Mouse (Mus musculus): ENCODE results near the gene Lrp2. TPM values are rescaled to one million over a fixed set of nuclear protein-coding genes. Genes with fewer than 3 reads are reported as not detected.

The Lrp2 gene
- total and polyA plus RNA-seq, 2 experiments = 0.04 to 0.09 TPM

DNA sequence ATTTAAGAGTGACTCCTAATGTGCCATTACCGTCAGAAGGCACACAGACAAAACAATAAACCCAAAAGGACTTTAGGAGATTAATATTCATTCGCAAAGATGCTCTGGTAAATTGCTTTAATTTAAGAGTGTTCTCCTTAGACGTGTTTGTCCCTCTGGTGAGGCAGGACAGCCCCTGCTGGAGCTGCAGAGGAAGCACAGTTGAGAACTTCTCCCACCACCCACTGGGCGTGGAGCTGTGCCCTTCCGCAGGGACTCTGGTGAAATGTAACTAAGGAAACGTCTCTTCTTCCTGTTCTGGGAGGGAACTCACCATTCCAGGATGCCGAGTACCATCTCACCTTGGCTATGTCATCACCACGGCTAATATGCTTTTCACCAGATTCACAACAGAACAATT is 204.1 kb downstream of the Lrp2 start:
- Histone ChIP-seq H3K36me3 (ENCODE audit: control insufficient read depth, insufficient read depth, low read length) (no peaks in the 10 kb centered on the region), H3K79me2 (ENCODE audit: control insufficient read depth, insufficient read depth, low read length) (no peaks in the 10 kb centered on the region), H3K4me3 (ENCODE audit: insufficient read depth, low read depth, low read length) (no peak overlapping the region), H3K27ac (replicated peaks; ENCODE audit: insufficient read depth, low read depth, low read length) (no peak overlapping the region), H3K27me3 (ENCODE audit: control insufficient read depth, insufficient read depth, low read length) (no peaks in the 10 kb centered on the region), H3K4me1 (ENCODE audit: control insufficient read depth, insufficient read depth, low read length) (peaks cover 9% of the 10 kb centered on the region; the same call in 1 of the 2 replicates), H3K9ac (ENCODE audit: low read depth, low read length) (no peak overlapping the region)
- 57% methylated on average over 8 of the region's 8 CpGs for WGBS
- DNase-seq (ENCODE audit: extremely low read depth, low read depth, low spot score) = no peak
- TF ChIP-seq POLR2A (IDR thresholded peaks at IDR 0.05; ENCODE audit: extremely low read depth, insufficient read depth, low read length) = no peak
- peak; percentile 64 for TF ChIP-seq CTCF (IDR thresholded peaks at IDR 0.05; ENCODE audit: low read depth, low read length)

DNA sequence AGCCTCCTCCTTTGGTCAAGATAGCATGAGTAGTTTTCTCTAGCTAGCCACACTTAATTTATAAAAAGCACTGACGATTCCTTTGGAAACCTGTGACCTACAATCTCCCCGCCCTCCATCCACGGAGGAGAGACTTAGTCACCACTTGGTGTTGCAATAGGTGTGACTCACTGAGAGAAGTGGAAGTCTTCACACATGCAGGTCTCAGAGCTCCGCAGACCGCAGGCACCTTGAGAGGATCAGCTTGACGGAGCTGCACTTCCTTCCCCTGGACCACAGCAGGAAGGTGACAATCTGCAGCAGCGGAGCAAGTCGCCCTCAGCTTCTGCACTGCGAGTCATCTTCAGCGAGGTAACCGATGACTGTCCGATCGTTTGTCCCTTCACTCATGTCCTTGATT is 205.6 kb downstream of the Lrp2 start, which contains the start of gene Dhrs9:
Dhrs9 (plus strand) TSS at position 165 of the 400 bp plus-strand sequence.
- TF ChIP-seq CTCF (IDR thresholded peaks at IDR 0.05; ENCODE audit: low read depth, low read length) (no peak), POLR2A (IDR thresholded peaks at IDR 0.05; ENCODE audit: extremely low read depth, insufficient read depth, low read length) (no peak)
- Histone ChIP-seq H3K27ac (replicated peaks; ENCODE audit: insufficient read depth, low read depth, low read length) (no peak within 1 kb of the TSS), H3K9ac (ENCODE audit: low read depth, low read length) (peak within 1 kb of the TSS; percentile 16), H3K27me3 (ENCODE audit: control insufficient read depth, insufficient read depth, low read length) (no peaks in the 10 kb centered on the region), H3K4me3 (ENCODE audit: insufficient read depth, low read depth, low read length) (peak within 1 kb of the TSS; percentile 49), H3K79me2 (ENCODE audit: control insufficient read depth, insufficient read depth, low read length) (no peaks in the 10 kb centered on the region), H3K36me3 (ENCODE audit: control insufficient read depth, insufficient read depth, low read length) (no peaks in the 10 kb centered on the region), H3K4me1 (ENCODE audit: control insufficient read depth, insufficient read depth, low read length) (0 out of 2 replicates have a peak, but pooled peaks cover 4% of the 10 kb centered on the region)
- DNase-seq (ENCODE audit: extremely low read depth, low read depth, low spot score) = peak; percentile 60
- 33% methylated on average over 13 of the region's 13 CpGs for WGBS

DNA sequence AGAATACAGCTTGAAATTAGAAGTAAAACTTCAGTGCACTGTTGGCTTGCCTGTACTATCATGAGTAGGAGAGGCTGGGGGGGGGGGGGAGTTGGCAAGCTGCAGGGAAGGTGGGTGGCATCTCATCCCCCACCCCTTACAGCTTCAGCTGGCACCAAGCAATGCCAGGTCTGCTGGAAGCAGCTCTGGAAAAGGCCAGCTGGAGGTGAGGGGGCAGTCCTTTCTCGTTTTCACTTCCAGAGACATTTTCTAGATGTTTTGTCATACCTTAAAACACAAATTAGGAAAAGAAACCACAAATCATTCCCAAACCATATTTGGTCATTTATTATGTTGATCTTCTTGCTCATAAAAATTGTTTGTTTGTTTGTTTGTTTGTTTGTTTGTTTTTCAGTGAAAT is 206.1 kb downstream of the Lrp2 start:
- Histone ChIP-seq H3K4me1 (ENCODE audit: control insufficient read depth, insufficient read depth, low read length) (0 out of 2 replicates have a peak, but pooled peaks cover 4% of the 10 kb centered on the region), H3K27ac (replicated peaks; ENCODE audit: insufficient read depth, low read depth, low read length) (no peak overlapping the region), H3K79me2 (ENCODE audit: control insufficient read depth, insufficient read depth, low read length) (no peaks in the 10 kb centered on the region), H3K27me3 (ENCODE audit: control insufficient read depth, insufficient read depth, low read length) (no peaks in the 10 kb centered on the region), H3K36me3 (ENCODE audit: control insufficient read depth, insufficient read depth, low read length) (no peaks in the 10 kb centered on the region), H3K9ac (ENCODE audit: low read depth, low read length) (no peak overlapping the region), H3K4me3 (ENCODE audit: insufficient read depth, low read depth, low read length) (no peak overlapping the region)
- no peak for DNase-seq (ENCODE audit: extremely low read depth, low read depth, low spot score)
- WGBS = 59% methylated on average over 1 of the region's 1 CpGs
- TF ChIP-seq CTCF (IDR thresholded peaks at IDR 0.05; ENCODE audit: low read depth, low read length) (no peak), POLR2A (IDR thresholded peaks at IDR 0.05; ENCODE audit: extremely low read depth, insufficient read depth, low read length) (no peak)

DNA sequence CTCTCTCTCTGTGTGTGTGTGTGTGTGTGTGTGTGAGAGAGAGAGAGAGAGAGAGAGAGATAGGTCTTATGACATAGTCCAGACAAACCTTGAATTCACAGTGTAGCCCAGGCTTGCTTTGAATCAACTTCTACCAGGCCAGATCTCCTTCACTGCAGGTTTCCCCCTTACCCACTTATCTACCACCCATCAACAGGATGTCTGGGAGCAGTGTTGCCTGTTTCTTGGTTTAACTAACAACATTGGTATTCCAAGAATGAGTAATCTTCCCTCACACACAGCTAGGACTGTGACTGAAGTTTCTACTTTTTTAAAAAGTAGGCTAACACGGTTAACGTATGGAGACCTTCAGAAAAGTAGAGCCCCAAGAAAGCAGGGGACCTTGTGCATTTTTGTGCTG is 209.1 kb downstream of the Lrp2 start:
- TF ChIP-seq CTCF (IDR thresholded peaks at IDR 0.05; ENCODE audit: low read depth, low read length) = no peak
- Histone ChIP-seq H3K27me3 (ENCODE audit: control insufficient read depth, insufficient read depth, low read length) (no peaks in the 10 kb centered on the region), H3K4me1 (ENCODE audit: control insufficient read depth, insufficient read depth, low read length) (0 out of 2 replicates have a peak, but pooled peaks cover 4% of the 10 kb centered on the region), H3K27ac (replicated peaks; ENCODE audit: insufficient read depth, low read depth, low read length) (no peak overlapping the region), H3K4me3 (ENCODE audit: insufficient read depth, low read depth, low read length) (no peak overlapping the region), H3K36me3 (ENCODE audit: control insufficient read depth, insufficient read depth, low read length) (no peaks in the 10 kb centered on the region), H3K9ac (ENCODE audit: low read depth, low read length) (no peak overlapping the region), H3K79me2 (ENCODE audit: control insufficient read depth, insufficient read depth, low read length) (no peaks in the 10 kb centered on the region)
- 93% methylated on average over 2 of the region's 2 CpGs for WGBS
- no peak for DNase-seq (ENCODE audit: extremely low read depth, low read depth, low spot score)

Other genes starting within 250 kb of the Lrp2 start
- gene Abcb11, start 243.4 kb downstream of the Lrp2 start, total RNA-seq (2014; rRNA removed) = 597 and 649 TPM in 2 replicates
- 209 and 226 TPM in 2 replicates for gene Abcb11, start 243.4 kb downstream of the Lrp2 start, polyA plus RNA-seq (2012; rRNA removed)
- gene Dhrs9, start 205.6 kb downstream of the Lrp2 start, total RNA-seq (2014; rRNA removed) = 0.65 and 1.3 TPM in 2 replicates
- gene Dhrs9, start 205.6 kb downstream of the Lrp2 start, polyA plus RNA-seq (2012; rRNA removed) = 0.98 and 1.5 TPM in 2 replicates
- 2.6 and 4.5 TPM in 2 replicates for gene Bbs5, start 61.1 kb upstream of the Lrp2 start, total RNA-seq (2014; rRNA removed)
- gene Bbs5, start 61.1 kb upstream of the Lrp2 start, polyA plus RNA-seq (2012; rRNA removed) = 0.49 and 1.1 TPM in 2 replicates
- 0.20 and 0.37 TPM in 2 replicates for gene Klhl41, start 84.1 kb upstream of the Lrp2 start, total RNA-seq (2014; rRNA removed)
- gene Klhl41, start 84.1 kb upstream of the Lrp2 start, polyA plus RNA-seq (2012; rRNA removed) = 0.02 and 0.06 TPM in 2 replicates
- gene Fastkd1, start 127.5 kb upstream of the Lrp2 start, total RNA-seq (2014; rRNA removed) = 14.4 TPM in 2 replicates
- 6.5 and 6.8 TPM in 2 replicates for gene Fastkd1, start 127.5 kb upstream of the Lrp2 start, polyA plus RNA-seq (2012; rRNA removed)
- gene Ppig, start 136.5 kb upstream of the Lrp2 start, total RNA-seq (2014; rRNA removed) = 9.3 and 9.7 TPM in 2 replicates
- 0.91 and 1.3 TPM in 2 replicates for gene Ppig, start 136.5 kb upstream of the Lrp2 start, polyA plus RNA-seq (2012; rRNA removed)
- gene Ccdc173, start 203.5 kb upstream of the Lrp2 start, total RNA-seq (2014; rRNA removed) = 0.13 and 0.37 TPM in 2 replicates
- gene Ccdc173, start 203.5 kb upstream of the Lrp2 start, polyA plus RNA-seq (2012; rRNA removed) = not detected in 2 replicates
- gene Phospho2, start 203.6 kb upstream of the Lrp2 start, total RNA-seq (2014; rRNA removed) = 29.6 and 34.4 TPM in 2 replicates
- gene Phospho2, start 203.6 kb upstream of the Lrp2 start, polyA plus RNA-seq (2012; rRNA removed) = 36.0 and 39.8 TPM in 2 replicates
- 1.5 and 2.3 TPM in 2 replicates for gene Klhl23, start 235.9 kb upstream of the Lrp2 start, total RNA-seq (2014; rRNA removed)
- gene Klhl23, start 235.9 kb upstream of the Lrp2 start, polyA plus RNA-seq (2012; rRNA removed) = 0.22 and 0.46 TPM in 2 replicates